Mouse (Mus musculus) lung, postnatal 25 days (tissue): ENCODE measurements around the gene Gab2.
"Not testable (repeated sequence)": the region's sequence is repeated elsewhere in the genome, so short reads cannot be mapped to it uniquely, and the experiment has no call there.

Source experiments
- DNase-seq: peaks from one replicate; pipeline ENCODE4 v3.0.0; 2022; ENCODE audit warnings: low spot score

The Gab2 gene

DNA sequence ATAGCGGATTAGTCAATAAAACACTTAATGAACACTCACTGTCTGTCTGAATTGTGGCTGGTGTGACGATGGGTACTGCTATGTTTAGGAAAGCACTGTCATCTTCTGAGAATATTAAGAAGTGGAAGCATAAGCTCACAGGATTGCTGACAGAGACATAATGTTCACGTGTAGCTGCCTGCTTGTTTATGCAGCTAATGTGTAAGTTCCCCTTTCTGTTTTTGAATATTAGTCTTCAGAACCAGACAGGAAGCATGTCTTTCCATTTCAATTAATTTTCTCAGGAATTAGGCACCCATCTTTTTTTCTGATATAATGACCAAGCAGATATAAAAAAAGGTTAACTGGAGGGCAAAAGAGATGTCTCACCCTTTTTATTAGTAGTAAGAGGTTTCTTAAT, 55.1 kb downstream of the Gab2 start:
- DNase-seq = no peak

DNA sequence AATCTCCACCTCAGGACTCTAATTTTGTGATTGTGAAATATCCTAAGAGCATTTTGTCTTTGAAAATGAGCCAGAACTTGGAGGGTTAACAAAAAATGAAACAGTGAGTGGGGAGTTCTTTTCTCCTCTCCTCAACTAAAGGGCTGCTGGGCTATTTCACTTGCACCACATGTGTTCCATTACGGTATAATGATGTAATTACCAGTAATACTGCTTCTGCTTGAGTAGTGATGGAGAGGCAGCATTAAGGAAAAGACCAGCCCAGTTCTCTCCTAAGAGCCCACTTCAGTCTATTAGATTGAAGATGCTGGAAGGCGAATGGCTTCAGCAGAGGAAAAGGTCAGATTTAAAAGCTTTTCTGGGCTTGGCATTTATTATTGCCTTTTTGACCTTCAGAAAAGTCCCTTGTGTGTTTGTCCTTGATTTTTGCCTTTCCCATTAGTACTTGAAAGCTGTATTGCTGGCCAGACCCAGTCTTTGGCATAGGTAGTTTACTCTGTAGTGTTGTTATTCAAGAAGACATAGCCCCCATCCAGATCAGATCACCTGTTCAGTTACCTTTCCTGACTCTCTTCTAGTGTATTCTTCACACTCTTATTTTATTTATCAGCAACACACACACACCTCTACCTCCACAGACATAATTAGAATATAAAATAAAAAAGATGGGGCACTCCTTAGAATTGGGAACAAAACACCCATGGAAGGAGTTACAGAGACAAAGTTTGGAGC, 69.9 kb downstream of the Gab2 start:
- no peak for DNase-seq

DNA sequence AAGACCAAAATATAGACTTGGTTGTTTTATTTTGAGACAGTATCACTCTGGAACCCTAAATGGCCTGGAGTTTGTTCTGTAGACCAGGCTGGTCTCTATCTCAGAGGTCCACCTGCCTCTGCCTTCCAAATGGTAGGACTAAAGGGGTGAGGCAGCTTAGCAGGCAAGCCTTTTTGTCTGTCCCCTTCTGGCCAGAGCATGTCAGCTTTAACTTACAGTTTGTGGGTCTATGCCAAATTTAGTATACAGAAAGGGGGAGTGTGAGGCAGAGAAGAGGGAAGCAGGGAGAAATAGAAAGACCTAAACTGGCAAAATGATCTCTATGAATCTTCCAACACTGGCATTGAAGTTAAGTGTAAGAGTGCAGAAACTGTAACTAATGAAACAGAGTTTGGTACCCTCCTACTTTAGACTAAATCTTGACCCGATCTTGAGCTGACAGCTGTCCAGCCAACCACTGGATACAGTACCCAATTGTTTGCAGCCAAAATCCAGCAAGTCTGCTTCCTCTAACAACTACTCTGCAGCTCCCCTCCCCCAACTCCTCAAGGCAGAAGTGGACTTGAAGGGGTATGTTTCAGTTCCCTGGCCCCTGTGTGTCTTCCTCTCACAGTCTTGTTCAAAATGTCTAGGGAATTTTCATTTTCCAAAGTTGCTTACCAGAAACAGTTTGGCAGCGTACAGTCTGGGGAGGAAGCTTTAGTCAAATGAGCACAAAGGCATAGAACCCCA, 73.5 kb downstream of the Gab2 start:
- DNase-seq = peak; percentile 34

DNA sequence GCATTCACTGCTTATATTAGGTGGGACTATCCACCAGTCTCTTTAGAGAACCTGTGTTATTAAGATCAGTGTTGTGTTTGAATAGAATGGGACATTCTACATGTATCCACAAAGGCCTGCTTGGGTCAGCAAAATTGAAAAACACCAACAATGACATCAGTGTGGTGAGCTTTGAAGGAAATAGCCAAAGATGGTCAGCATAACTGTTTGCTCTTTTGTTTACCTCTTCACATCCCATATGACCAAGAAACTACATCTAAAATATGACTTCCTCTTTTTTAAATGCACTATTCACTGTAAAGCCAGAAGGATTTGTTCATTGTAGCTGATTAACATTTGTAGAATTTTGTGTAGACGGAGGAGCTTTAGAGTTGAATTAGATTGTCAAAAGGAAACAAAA, 82.9 kb downstream of the Gab2 start:
- no peak for DNase-seq

DNA sequence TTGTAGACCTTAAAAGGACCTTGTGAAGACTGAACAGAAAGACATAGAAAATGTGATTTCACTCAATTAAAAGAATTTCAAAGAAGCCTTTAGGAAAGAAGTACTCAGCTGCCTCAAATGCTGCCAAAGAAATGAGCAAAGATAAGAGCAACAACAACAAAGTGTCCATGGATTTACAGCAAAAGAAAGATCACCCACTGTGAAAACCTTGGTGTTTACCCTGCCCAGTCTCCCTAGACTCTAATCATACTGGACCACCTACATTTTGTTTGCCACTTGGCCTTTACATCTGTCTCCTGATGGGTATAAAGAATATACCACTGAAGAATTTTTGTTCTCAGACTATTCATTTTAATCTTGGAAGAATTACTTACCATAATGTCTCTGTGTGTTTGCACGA, 89.7 kb downstream of the Gab2 start:
- no peak for DNase-seq

DNA sequence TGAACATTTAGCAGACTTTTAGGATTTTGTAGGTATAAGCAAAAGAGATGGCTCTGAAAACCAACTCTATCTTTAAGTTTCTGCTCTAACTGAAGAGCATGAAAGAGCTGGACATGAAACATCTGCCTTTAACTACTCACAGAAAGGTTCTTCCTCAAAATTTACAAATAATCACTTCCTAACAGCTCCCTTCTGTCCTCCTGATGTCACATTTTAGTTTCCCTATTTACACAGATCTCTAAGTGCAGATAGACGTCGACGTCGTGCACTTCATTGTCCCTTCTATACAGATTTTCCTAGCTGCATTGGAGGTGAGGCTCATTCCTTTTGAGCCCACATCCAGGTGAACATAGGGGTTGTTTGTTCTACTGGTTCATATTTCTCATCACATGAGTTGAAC, 90.3 kb downstream of the Gab2 start:
- DNase-seq = no peak

DNA sequence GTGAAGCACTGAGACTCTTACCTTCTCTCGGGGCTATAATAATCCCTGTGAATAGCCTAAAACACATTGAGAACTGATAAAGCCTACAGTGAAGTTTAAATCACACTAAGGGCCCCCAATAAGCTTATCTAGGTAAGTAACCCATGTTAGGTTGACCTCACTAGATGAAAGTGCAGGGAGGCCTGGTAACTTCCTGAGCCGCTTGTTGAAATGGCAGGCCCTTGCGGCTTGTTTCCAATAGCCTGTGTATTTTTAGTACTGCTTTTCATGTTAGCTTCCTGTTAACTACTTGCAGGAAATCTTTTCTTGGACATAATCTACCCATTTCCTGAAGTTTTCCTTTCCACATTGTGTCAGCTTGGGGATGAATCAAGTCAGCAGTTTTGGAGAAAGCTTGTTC, 90.7 kb downstream of the Gab2 start:
- peak; percentile 27 for DNase-seq

DNA sequence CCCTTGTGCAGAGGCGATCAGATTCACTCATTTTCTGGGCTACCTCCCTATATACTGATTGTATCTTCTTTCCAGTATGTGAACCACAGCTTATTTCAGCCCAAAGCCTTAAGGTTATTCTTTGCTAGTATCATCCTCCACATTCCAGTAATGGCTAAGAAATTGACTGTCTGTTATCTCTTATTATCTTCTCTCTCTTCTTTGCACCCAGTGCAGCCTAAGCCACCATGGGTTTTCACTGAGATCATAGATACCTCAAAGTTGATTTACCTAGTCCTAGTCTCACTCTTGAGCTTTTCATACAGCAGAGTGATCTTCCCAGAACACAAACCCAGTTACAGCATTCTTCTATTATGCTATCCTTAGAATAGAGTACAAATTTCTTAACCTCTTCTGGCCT, 100.5 kb downstream of the Gab2 start:
- no peak for DNase-seq

DNA sequence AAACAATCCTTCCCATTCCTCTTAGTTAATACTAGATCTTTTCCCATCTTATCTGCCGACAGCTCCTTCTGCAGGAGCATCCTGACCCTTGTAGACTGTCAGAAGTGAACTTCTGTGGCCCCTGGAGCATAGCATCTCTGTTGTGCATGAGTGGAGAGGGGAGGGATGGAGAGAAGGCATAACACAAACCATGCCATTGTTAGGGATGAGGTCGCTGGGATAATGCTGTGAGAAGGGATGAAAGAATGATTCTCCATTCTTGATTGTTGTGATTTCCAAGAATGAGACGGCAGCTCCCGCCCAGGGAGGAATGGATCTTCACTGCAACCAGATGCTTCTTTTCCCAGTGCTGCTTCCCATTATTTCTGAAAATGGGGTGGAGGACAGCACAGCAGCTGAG, 102.0 kb downstream of the Gab2 start:
- DNase-seq = no peak

DNA sequence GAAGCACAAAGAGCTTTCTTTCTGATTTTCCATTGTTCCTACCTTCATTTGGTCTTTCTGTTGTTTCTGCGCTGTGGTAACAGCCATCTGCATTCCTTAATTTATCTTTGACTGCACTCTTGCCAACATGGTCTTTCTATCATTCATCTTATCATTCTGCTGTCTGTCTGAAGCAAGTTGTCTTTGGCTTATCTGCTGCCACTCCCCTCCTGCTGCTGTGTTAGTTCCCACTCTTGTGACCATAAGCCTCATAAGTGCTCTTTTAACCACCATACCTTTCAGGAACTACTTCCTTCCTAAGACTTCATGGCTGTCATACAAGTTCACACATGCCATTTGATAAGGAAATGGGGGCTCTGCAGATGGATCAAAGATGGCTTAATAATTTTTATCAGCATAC, 102.6 kb downstream of the Gab2 start:
- no peak for DNase-seq

DNA sequence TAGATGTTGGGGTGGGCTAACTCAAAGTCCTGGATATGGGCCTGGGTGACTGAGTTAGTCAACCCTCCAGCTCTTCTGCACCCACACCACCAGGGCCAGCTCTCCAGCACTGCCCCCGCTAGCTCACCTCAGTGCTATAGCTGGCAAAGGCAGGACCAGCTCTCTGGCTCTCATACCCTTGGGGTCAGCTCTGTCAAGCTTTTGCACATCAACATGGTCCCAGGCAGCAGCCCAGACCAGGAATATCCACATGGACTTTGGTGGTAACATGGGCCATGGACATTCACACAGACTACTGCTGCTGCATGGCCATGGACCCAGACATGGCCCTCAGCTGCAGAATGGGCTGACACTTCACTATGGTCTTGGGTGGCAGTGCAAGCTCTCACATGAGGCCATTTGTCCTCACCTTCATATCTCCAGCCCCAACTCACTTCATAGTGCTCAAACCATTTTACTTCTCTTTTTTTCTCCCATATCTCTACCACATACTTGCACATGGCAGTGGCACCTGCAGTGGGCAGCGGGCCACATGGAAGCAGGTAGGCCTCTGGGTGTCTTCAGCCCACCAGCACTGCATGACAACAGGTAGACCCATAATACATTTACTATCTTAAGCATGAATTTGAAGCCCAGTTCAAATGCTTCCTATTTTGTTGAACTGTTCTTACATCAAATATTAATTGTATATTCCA, 106.1 kb downstream of the Gab2 start:
- DNase-seq = no peak

DNA sequence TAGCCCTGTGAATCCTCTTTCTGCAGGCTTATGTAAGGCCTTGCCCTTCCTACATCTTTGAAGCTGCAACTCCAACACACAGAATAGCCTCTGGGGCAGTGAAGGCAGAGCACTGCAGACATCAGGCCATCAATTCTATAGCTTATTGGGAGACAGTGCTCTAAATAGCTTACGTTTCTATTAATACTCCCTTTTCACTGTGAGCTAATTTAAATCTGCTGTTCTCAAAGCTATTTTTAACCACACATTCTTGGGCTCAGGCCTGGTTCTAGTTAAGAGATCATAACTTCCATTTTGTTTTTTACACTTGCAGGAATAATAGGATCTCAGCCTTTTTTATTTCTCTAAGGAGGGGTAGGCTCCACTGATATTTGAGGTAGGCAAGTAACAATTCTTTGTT, 107.7 kb downstream of the Gab2 start:
- no peak for DNase-seq

DNA sequence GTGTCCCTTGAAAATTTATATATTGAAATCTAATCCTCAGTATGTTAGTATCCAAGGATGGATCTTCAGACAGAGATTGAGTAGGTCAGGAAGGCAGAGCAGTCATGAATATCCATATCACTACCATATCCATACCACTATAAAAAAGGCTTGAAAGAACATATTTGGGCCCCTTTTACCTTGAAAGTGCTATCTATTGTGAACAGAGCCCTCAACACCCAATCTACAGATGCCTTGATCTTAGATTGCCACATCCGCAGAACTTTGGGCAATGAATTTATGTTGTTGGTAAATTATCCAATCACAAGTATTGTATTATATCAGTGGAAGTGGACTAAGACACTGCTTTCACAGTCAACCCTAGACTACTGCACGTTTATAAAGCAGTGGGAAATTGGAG, 122.5 kb downstream of the Gab2 start:
- no peak for DNase-seq

DNA sequence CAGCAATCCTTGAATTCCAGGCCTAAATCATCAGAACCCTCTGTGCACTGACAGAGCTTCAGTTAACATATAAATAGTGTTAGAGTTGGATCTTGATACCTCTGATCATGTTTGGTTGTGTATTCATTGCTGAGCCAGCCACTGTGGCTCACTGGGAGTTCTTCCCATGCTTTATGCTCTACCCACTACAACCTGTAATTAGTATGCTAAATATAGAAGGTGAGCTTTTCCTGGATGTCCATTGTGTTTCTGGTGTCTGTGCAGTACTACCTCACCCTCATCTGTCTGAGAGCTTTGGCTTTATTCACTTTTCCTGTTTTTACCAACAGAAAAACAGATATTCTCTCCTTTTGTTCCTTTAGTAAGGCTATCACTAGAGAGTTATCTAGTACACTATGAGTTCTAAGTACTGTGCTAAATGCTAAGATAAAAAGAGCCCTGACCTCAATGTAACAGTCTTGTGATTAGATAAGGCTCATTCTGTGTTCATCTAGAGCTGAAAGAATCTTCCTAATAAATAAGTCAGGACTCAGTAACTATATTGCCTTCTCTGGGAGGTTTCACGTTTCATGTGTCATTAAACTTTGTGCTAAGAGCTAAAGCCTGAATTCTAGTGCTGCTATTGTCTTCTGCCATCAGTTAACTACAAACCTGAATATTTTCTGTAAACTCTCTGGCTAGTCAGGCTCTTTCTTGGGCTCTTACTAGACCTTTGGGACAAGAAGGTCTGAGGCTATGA, 127.6 kb downstream of the Gab2 start:
- no peak for DNase-seq

DNA sequence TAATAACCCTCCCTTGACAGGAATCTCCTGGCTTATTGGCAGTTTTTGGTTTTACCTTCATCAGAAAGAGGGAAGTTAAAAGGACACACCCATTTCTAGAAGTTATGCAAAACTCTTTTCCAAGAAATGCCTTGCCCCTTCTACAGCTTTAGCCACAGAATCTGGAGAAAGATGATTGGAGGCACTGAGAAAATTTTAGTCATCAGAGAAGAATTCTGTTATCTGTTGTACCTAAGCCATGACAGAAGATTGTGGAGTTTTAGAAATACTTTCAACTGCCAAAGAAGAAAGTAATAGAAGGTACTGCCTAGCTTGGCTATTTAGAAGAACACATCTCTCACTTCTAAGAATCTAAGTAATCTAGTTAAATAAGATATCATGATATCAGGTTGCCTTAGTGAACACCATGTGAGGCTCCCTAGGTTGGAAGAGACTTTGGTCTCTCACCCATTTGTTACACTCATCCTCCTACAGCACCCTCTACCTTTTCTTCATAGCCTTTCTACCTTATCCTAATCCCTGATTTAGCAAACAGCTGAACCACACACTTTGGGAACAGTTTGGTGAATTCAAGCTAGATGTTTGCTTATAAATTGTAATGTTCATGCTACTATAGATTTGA, 128.8 kb downstream of the Gab2 start:
- DNase-seq = peak; percentile 37

DNA sequence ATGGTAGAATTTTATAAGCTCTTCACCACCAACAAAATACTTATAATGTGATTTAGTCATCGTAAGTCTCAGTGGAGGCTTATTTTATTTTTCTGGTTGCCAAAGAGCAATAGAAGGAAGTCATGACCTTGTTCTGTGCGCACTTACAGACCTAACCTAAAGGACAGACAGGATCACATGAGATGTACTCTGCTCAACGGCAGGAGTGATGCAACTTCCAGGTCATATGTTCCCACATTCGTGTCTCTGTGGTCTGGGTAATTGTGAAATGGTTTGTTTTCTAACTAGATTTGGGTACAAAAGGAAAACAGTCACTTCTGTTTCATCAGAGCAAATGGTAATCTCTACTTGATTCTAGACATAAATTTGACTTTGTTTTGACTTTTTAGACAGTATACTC, 129.7 kb downstream of the Gab2 start:
- peak; percentile 65 for DNase-seq

DNA sequence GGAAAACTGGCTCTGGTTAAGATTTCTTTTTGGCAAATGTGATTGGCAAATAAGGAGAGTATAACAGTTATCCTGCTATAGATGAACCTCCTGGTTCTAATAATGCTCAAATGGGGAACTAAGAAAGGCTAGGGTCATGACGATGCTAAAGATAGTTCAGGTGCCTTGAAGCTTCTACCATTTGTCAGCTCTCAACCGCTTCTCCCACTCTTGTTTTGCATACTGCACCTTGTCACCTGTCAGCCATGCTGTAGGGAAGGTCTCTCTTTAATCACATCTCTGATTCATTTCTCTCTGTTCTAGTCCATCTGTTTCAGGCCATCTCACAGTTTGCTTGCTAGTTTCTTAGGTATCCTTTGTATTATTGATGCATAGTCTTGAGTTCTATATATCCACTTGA, 142.4 kb downstream of the Gab2 start:
- no peak for DNase-seq

DNA sequence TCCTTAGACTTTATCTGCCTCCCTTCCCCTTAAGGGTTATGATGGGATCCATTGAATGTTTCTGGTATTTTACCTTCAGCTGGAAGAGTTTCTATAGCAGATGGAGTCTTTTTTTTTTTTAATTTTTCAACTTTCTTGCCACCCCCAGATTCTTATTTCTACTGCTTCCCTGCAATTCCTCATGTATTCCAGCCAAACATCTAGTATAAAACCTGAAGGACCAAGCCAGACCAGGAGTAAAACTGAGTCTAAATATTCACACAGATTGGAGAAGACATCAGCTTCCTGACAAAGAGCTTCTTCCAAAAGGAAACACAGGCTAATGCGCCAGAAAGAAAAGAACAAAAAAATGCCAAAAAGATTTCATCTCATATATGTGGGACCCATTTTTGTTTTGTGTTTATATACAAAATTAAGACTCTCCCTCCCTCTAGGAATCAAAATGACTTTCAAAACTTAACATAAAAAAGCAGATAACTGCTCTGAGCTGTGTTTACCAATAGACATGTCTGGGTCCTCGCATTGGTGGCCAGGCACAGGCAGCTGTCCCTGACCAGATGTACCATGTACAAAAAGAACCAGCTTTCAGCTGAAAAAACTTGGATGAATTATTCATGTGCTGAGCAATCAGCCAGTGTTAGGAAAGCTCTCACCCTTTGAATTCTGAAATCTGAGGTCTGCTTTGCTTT, 164.0 kb downstream of the Gab2 start:
- no peak for DNase-seq

DNA sequence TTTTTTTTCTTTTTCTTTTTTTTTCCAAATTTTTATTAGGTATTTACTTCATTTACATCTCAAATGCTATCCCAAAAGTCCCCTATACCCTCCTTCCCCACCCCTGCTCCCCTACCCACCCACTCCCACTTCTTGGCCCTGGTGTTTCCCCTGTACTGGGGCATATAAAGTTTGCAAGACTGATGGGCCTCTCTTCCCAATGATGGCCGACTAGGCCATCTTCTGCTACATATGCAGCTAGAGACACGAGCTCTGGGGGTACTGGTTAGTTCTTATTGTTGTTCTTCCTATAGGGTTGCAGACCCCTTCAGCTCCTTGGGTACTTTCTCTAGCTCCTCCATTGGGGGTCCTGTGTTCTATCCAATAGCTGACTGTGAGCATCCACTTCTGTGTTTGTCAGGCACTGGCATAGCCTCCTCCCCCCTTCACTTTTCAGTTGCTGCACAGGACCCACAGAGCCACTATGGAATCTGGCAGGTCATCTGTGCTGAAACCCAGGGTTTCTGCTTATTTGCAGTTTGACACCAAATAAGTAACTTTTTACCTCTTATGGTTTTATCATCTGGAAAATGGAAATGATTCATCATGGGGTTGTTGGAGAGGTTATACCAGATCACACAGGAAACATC, 164.7 kb downstream of the Gab2 start:
- not testable (repeated sequence) for DNase-seq

DNA sequence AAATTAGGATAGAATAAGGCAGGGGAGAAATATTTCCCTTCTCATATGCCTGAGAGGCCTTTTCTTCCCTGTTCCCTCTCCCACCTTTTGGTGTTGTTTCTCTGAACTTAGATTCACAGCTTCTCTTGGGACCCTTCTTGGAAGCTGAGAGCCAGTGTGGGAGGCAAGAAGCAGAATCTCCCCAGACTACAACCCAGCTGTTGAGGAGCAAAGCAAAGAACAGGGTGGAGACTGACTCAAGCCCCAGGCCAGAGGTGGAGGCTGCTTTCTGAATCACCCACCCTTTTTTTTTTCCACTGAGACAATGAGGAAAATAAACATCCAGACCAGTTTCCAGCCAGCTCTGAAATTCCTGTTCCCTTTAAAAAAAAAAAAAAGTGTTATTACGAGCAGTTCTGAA, 166.3 kb downstream of the Gab2 start:
- DNase-seq = peak; percentile 51

DNA sequence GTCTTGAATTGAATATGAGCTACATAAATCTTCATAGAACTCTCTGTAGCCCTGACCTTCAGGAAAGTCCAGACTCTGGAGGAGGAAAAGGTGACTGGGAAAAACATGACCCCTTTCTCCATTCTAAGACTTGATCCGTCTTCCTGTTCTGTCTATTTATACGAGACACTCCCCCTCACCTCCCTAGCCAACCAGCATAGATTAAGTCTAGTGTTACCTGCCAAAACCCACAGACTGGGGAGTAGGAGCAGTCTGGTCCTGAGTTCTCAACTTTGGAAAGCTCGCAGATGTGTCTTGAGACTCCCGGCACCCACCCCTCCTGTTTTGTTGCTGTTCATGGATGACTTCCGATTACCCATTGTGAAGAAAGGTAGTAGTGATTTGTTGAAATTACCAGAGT, 166.8 kb downstream of the Gab2 start:
- peak; percentile 5 for DNase-seq
